Mouse (Mus musculus) olfactory bulb, adult 2 months (tissue): ENCODE measurements around the gene Xylt1.

Source experiments
- CTCF ChIP-seq: fragments of 200-500 bp; IDR thresholded peaks from 2 replicates; pipeline ENCODE4 v1.5.1; 2012; ENCODE audit warnings: low read depth, mild to moderate bottlenecking, low read length, moderate library complexity; ENCODE audit not compliant: insufficient read depth
- POLR2A ChIP-seq: fragments of 200-500 bp; IDR thresholded peaks from 2 replicates; pipeline ENCODE4 v1.6.1; 2012; ENCODE audit warnings: mild to moderate bottlenecking, low read depth, low read length, moderate library complexity; ENCODE audit not compliant: insufficient read depth

DNA sequence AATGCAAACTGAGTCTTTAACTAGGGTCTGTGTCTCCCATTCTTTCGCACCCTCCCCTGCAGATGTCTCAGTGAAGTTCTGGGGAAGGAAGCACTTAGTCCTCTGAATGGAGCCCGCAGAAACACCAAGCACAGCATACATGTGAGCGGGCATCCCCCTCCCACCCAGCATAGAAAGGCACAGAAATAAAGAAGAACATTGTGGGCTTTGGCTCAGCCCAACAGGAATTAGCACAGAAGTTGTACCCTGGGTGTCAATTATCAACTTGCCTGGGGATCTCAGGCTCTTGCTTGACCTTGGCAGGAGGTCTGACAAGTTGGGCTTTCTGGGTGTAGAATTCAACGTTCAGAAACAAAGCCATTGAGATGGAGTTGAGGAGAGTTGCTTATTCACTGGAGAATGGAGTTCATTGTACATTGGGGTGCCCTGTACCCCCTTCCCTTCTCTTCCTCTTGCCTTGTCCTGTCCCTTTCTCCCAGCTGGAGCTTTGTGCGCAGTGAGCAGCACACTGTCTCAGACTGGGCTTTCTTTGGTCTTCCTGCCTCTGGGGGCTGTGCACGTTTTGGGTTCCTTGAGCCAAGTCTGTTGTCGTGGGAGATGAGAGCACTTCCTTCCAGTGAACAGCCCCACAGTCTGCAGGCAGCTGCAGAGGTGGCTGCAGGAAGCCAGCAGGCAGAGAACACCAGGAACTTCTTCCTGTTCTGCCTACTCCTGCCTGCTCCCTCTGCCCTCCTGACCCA, 81.6 kb downstream of the Xylt1 start:
- TF ChIP-seq CTCF, result no peak
- no peak for TF ChIP-seq POLR2A
